Comparison of ENCODE assay signal across 8 mouse cellular contexts in the genomic region with DNA sequence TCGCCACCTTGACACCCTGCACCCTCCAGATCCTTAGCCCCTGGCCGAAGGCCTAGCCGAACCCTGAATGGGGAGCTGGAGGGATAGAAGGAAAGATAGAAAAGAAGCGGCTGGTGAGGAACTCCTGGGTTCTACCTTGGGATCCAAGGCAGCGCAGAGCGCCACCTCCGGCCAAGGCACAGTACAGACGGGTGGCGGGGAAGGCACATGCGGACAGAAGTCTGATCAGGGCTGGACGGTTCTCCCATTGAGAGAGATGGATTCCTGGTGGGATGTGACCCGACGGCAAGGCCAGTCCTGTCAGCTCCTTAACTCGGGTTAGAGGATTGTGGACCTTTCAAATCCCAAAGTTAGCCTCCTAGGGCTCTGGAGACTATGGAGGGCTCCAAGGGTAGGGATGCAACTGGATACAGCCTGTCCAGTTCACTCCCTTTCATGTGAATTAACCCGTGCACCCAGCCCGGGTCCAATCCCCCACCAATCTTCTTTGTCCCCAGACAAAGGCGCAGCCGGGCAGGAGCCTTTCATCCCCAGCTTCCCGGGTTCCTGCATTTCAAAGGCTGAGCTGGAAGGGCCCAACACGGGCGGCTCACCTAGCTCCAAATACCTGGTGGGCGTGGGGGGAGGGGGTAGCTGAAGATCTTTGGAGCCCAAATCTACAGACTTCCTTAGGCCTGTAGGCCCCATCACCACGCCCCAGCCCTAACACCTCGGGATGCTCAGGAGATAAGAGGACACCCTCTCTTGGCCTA. TPM values are rescaled to one million over a fixed set of nuclear protein-coding genes. Genes with fewer than 3 reads are reported as not detected.
DNase-seq lines count a peak whose midpoint lies in the region; ATAC-seq and TF ChIP-seq lines count a peak whose summit lies in the region.

No protein-coding gene starts in this region.

- TF ChIP-seq POLR2A in cerebellum, adult 2 months (IDR thresholded peaks at IDR 0.05; ENCODE audit: borderline replicate concordance, insufficient read depth, low read length), result no peak

- no peaks in the 10 kb centered on the region for H3K36me3 ChIP-seq in megakaryocyte, embryonic 14.5 days (replicated peaks; ENCODE audit: low read length)
- no peaks in the 10 kb centered on the region for H3K36me3 ChIP-seq in kidney, embryonic 16.5 days (ENCODE audit: insufficient read depth, low read length)
- H3K36me3 ChIP-seq in stomach, embryonic 16.5 days (ENCODE audit: control insufficient read depth, insufficient read depth, low read length), result no peaks in the 10 kb centered on the region

- H3K27ac ChIP-seq in cerebellum, adult 2 months (ENCODE audit: insufficient read depth, low read length), result no peak overlapping the region
- H3K27ac ChIP-seq in kidney, embryonic 16.5 days (ENCODE audit: low read length), result peak overlapping the region; percentile 96
- peak overlapping the region; percentile 94 for H3K27ac ChIP-seq in stomach, embryonic 16.5 days (ENCODE audit: low read length)

- 30% methylated on average over 24 of the region's 24 CpGs for WGBS in cerebellum, adult 2 months
- 9% methylated on average over 24 of the region's 24 CpGs for WGBS in kidney, embryonic 16.5 days
- WGBS in stomach, embryonic 16.5 days, result 18% methylated on average over 24 of the region's 24 CpGs

- H3K4me1 ChIP-seq in megakaryocyte, embryonic 14.5 days, result peaks cover 66% of the 10 kb centered on the region
- peaks cover 10% of the 10 kb centered on the region; the same call in 1 of the 2 replicates for H3K4me1 ChIP-seq in cerebellum, adult 2 months (ENCODE audit: control insufficient read depth, insufficient read depth, low read length)
- peaks cover 60% of the 10 kb centered on the region for H3K4me1 ChIP-seq in kidney, embryonic 16.5 days (ENCODE audit: insufficient read depth, low read length)
- peaks cover 45% of the 10 kb centered on the region for H3K4me1 ChIP-seq in stomach, embryonic 16.5 days (ENCODE audit: control insufficient read depth, insufficient read depth, low read length)

- H3K9me3 ChIP-seq in megakaryocyte, embryonic 14.5 days, result peaks cover 18% of the 10 kb centered on the region
- peaks cover 3% of the 10 kb centered on the region; the same call in 1 of the 2 replicates for H3K9me3 ChIP-seq in kidney, embryonic 16.5 days (ENCODE audit: low read length)
- no peaks in the 10 kb centered on the region for H3K9me3 ChIP-seq in stomach, embryonic 16.5 days (replicated peaks; ENCODE audit: control insufficient read depth, low read length)

- ATAC-seq in megakaryocyte, adult 5-6 weeks (ENCODE audit: poor library complexity, severe bottlenecking), result no peak
- ATAC-seq in frontal cortex, adult (ENCODE audit: low TSS enrichment), result peak; percentile 18; the same call in 1 of the 2 replicates
- ATAC-seq in kidney, embryonic 16.5 days (ENCODE audit: low FRiP score, low TSS enrichment), result peak; percentile 3; the same call in 1 of the 2 replicates
- ATAC-seq in stomach, embryonic 16.5 days (ENCODE audit: insufficient read depth, low FRiP score), result peak; percentile 2; the same call in 1 of the 2 replicates

- H3K9ac ChIP-seq in kidney, embryonic 16.5 days (replicated peaks; ENCODE audit: low read length), result peak overlapping the region; percentile 84
- peak overlapping the region; percentile 95 for H3K9ac ChIP-seq in stomach, embryonic 16.5 days (ENCODE audit: low read length)

- peak overlapping the region; percentile 91 for H3K4me3 ChIP-seq in megakaryocyte, embryonic 14.5 days (replicated peaks)
- peak overlapping the region; percentile 65 for H3K4me3 ChIP-seq in cerebellum, adult 2 months (replicated peaks; ENCODE audit: insufficient read depth, low read depth, low read length)
- peak overlapping the region; percentile 80 for H3K4me3 ChIP-seq in kidney, embryonic 16.5 days (ENCODE audit: low read length)
- peak overlapping the region; percentile 85 for H3K4me3 ChIP-seq in stomach, embryonic 16.5 days (replicated peaks; ENCODE audit: low read length)

- DNase-seq in cerebellum, adult 2 months, result peak; percentile 64 to 65
- peak; percentile 62 for DNase-seq in lung, postnatal 36 days
- no peak for DNase-seq in ovary, postnatal 10 days (ENCODE audit: low spot score)

- peak overlapping the region; percentile 91 for H3K4me2 ChIP-seq in kidney, embryonic 16.5 days (replicated peaks; ENCODE audit: low read depth, low read length)
- peak overlapping the region; percentile 93 for H3K4me2 ChIP-seq in stomach, embryonic 16.5 days (ENCODE audit: low read depth, low read length)

- peak; percentile 60 for TF ChIP-seq CTCF in cerebellum, adult 2 months (IDR thresholded peaks at IDR 0.05; ENCODE audit: borderline replicate concordance, insufficient read depth, low read depth, low read length)

- peaks cover 99% of the 10 kb centered on the region for H3K27me3 ChIP-seq in megakaryocyte, embryonic 14.5 days (replicated peaks)
- peaks cover 2% of the 10 kb centered on the region; the same call in 1 of the 2 replicates for H3K27me3 ChIP-seq in cerebellum, adult 2 months (ENCODE audit: control insufficient read depth, insufficient read depth, low read length)
- H3K27me3 ChIP-seq in kidney, embryonic 16.5 days (ENCODE audit: insufficient read depth, low read length), result peaks cover 47% of the 10 kb centered on the region
- peaks cover 27% of the 10 kb centered on the region for H3K27me3 ChIP-seq in stomach, embryonic 16.5 days (ENCODE audit: control insufficient read depth, insufficient read depth, low read length)

RNA-seq across cellular contexts. Expression of a gene that starts 0.7 kb away (rescaled TPM):
- polyA plus RNA-seq in megakaryocyte, embryonic 14.5 days (2012; ENCODE audit: insufficient read depth, low replicate concordance), result 18.0 and 19.1 TPM in 2 replicates
- 0.13 and 0.75 TPM in 2 replicates for total RNA-seq in megakaryocyte, adult 5-6 weeks (2015)
- 0.07 and 0.12 TPM in 2 replicates for total RNA-seq in megakaryocyte, adult 5-6 weeks (2017)
- polyA plus RNA-seq in cerebellum, adult 2 months (2012; rRNA removed), result 23.0 and 35.3 TPM in 2 replicates
- polyA plus RNA-seq in kidney, embryonic 16.5 days (2015; fragmentation: Nextera tagmentation; extraction: Ambion mirVana), result 57.1 and 58.6 TPM in 2 replicates
- 48.5 and 52.3 TPM in 2 replicates for polyA plus RNA-seq in stomach, embryonic 16.5 days (2015; fragmentation: Nextera tagmentation; extraction: Ambion mirVana)
